Mouse (Mus musculus) heart, adult 2 months (tissue): ENCODE results near the gene Agpat2.

Experiments used
- CTCF ChIP-seq: fragments of 200-600 bp; IDR thresholded peaks from 2 replicates; pipeline ENCODE4 v1.8.1; 2022; ENCODE audit warnings: antibody characterized with exemption, mild to moderate bottlenecking, moderate library complexity
- POLR2A ChIP-seq: fragments of 200-500 bp; IDR thresholded peaks from 2 replicates; pipeline ENCODE4 v1.6.1; 2011; ENCODE audit warnings: mild to moderate bottlenecking, low read depth, low read length, control low read depth; ENCODE audit not compliant: insufficient read depth

DNA sequence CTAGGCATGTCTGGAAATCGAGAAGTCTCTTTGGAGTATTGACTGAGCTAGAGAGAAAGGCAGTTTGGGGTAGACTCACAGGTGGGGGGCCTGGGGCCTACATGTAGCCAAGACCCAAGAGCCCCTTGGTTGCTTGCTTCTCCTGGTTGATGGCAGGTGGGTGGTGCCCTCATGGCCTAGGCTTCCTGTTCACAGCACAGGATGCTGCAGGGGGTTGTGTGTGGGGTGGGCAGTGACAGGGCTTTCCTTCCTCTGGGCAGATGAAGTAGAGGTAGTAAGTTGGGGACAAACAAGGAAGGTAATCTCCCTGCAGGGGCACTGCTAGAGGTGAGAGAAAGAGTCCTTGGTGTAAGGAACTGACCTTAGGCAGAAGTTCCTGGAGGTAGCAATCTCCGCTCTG, 52.2 kb downstream of the Agpat2 start:
- TF ChIP-seq POLR2A (no peak), CTCF (no peak)
